Mouse (Mus musculus): ENCODE results near the gene Cby3.
A peak's percentile ranks its signal among the peaks of the same experiment; 100 is the strongest.
"Not testable (repeated sequence)": the region's sequence is repeated elsewhere in the genome, so short reads cannot be mapped to it uniquely, and the experiment has no call there.

Gene Cby3

DNA sequence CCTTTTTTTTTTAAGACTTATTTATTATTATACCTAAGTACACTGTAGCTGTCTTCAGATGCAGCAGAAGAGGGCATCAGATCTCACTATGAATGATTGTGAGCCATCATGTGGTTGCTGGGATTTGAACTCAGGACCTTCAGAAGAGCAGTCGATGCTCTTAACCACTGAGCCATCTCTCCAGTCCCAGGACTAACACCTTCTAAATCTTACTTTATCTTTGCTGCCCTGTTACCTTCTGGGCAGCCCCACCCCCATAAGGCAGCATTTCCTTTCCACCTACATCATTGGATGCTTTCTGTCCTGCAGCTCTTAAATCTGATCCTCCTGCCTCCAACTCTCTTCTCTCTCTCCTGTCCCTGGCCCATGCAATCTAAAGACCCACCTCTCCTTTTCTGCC lies 7.0 kb downstream of the Cby3 start:
- not testable (repeated sequence) for DNase-seq (ENCODE audit: low spot score in 2 of 2)

- DNase-seq (ENCODE audit: low spot score in 2 of 2): peak; percentile 67 to 78
Measured at GRCm38 (mm10) chr11:50364548-50364947, 10.3 kb downstream of the Cby3 start.

DNA sequence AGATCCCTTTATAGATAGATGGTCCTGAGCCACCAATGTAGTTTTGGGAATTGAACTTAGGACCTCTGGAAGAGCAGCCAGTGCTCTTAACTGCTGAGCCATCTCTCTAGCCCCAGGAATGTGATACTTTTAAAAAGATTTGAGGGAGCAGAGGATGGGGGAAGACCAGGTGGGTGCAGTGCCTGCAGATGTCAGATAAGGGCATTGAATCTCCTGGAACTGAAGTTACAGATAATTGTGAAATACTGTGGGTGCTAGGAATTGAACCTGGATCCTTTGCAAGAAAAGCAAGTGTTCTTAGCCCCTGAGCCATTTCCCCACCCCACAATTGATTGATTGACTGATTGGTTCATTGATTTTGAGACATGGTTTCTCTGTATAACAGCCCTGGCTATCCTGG lies 11.1 kb downstream of the Cby3 start:
- DNase-seq (ENCODE audit: low spot score in 2 of 2): no peak

GRCm38 (mm10) chr11:50367531-50367930 lies 13.3 kb downstream of the Cby3 start:
- no peak for DNase-seq (ENCODE audit: low spot score in 2 of 2)

DNA sequence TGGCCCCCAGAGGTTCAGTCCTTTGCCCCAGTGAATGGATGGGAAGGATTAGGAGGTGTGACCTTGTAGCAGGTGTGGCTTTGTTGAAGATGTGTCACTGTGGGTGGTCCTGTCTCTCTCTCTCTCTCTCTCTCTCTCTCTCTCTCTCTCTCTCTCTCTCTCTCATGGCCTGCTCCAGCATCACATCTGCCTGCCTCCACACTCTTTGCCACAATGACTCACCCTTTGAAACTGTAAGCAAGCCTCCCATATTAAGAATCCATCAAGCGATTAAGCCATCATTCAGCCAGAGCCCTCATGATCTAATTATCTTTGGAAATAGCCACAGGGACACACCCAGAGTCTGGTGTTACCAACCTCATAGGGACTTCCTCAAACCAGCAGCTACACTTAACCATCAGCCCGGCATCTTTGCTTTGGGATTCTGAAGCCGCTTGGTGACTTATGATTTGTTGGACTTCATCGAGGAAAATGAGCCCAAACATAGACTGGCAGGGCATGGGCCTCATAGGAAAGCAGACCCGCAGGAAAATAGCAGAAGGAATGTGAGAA lies 15.2 kb downstream of the Cby3 start:
- DNase-seq (ENCODE audit: low spot score in 2 of 2): no peak

DNA sequence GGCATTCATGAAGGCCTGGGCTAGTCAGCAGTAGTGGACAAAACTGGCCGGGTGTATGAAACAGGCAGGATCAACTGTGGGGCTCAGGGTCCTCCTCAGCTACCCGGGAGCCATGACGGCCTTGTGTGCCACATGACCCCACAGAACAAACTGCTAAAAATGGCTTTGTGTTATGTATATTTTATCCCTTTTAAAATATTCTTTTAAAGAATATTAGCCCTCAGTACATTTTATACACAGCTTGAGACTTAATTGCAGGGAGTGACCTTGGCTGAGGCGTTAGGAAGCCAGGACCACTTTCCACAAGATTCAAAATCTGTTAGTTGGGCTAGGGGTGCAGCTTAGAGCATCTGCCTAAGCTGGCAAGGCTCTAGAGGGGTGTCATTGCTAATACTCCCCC lies 16.7 kb downstream of the Cby3 start:
- no peak for DNase-seq (ENCODE audit: low spot score in 2 of 2)

DNA sequence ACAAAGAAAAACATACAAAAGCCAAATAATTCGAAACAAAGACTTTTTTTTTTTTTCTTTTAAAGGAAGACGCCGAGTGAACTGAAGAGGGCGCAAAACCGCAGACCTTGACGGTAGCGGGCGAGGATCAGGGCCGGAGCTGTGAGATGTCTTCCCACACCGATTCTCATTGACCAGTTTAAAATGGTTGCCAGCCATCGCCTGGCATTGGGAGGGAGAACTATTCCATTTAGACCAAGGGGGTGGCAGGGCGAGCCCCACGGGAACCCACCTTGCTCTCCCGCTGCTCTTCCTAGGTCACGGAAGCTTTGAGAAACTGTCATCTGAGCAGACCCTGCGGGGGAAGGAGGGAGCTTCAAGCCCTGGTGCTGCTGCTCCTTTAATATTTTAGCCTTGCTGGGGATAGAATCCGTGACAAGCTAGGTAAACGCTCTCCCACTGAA lies 17.2 kb downstream of the Cby3 start:
- DNase-seq (ENCODE audit: low spot score in 2 of 2): peak; percentile 58 to 75

DNA sequence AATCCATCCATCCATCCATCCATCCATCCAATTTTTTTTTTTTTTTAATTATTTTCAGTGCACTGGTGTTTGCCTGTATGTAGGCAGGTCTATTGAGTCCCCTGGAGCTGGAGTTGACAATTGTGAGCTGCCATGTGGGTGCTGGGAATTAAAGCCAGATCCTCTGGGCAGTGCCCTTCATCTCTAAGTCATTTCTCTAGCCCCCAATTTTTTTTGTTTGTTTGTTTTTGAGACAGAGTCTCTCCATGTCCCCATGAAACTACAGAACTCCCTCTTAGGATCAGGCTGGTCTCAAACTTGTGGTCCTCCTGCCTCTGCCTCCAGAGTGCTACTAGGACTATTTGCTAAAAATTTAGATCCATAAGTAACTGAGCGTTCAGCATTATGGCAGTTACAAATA lies 17.6 kb downstream of the Cby3 start:
- no peak for DNase-seq (ENCODE audit: low spot score in 2 of 2)

GRCm38 (mm10) chr11:50373086-50373485 lies 18.8 kb downstream of the Cby3 start:
- no peak for DNase-seq (ENCODE audit: low spot score in 2 of 2)

DNA sequence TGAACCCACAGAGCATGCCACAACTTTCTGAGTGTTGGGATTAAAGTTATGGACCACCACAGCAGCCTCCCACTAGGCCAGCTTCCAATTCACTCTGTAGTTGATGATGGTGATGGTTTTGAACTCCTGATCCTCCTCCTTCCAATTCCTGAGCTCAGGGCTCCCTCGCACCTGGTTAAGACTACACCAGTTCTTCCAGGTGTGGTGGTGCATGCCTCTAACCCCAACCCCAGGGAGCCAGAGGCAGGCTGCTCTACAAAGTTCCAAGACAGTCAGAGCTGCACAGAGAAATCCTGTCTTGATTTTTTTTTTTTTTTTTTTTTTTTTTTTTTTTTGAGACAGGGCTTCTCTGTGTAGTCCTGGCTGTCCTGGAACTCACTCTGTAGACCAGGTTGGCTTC lies 19.4 kb downstream of the Cby3 start:
- DNase-seq (ENCODE audit: low spot score in 2 of 2): no peak

GRCm38 (mm10) chr11:50374286-50375015 lies 20.2 kb downstream of the Cby3 start:
- no peak for DNase-seq (ENCODE audit: low spot score in 2 of 2)

GRCm38 (mm10) chr11:50375421-50375820 lies 21.2 kb downstream of the Cby3 start:
- DNase-seq (ENCODE audit: low spot score in 2 of 2): no peak

DNA sequence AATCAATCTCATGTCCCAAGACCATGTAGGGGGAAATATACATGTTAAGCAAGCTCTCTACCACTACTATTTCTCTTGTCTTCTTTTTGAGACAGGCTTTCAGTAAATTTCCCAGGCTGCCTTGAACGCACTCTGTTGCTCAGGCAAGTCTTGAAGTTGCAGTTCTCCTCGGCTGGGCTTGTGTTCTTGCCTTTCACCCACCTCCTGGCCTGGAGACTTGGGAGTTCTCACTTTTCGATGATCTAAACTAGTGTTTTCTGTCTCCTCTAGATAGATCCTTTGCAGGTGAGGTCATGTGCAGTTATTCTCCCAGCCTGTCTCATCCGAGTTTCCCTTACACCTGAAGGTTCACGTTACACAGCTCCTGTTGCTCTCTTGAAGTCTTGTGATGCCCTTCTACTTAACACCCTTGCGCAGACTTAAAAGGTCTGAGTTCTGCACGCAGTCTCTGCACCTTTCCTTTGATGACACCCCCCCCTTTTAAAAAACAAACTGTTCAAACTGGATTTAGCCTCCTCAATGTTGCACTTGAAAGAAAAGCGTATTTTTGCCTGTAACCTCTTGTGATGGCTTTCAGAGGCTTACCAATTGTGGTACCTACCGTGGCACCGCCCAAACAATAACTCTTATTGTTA lies 22.0 kb downstream of the Cby3 start:
- DNase-seq (ENCODE audit: low spot score in 2 of 2): no peak

- peak; percentile 97 for DNase-seq (ENCODE audit: low spot score in 2 of 2)
Measured at GRCm38 (mm10) chr11:50376911-50377891, 22.9 kb downstream of the Cby3 start, which contains the start of gene Hnrnph1. TSS of gene Hnrnph1 (plus strand) at chr11:50376990.

DNA sequence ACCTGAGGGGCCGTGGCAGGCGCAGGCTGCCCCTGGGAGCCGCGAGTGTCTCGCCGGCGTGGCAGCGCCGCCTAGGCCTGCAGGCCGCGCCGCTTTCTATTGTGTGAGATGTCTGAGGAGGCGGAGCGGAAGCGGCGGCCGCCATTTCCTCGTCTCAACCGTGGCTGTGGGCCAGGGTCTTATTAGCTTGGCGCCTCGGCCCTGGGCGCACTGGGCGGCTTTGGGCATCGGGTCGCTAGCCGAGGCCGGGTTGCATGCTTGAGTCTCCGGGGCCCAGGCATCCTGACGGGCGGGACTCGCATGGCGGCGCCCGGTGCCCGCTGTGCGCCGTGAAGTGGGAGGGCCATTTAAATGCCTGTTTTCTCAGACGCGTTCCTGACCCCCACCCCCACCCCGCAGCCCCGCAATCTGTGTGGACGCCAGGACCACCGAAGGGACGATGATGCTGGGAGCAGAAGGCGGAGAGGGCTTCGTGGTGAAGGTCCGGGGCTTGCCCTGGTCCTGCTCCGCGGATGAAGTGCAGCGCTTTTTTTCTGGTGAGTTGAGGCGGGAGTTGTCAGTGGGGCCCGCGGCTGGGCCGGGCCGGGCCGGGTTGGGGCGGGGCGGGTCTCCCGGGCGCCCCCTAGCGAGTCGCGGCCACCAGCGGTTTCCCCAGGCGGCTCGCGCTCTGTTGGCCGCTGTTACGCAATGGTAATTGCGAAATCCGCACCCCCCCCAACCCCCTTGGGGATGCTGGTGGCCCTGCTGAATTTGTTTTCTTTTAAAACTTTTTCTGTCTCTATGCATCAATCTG lies 23.8 kb downstream of the Cby3 start:
- DNase-seq (ENCODE audit: low spot score in 2 of 2): peak; percentile 81 to 83

- DNase-seq (ENCODE audit: low spot score in 2 of 2): no peak
Measured at GRCm38 (mm10) chr11:50379023-50379752, 24.9 kb downstream of the Cby3 start.

GRCm38 (mm10) chr11:50381311-50381710 lies 27.0 kb downstream of the Cby3 start:
- no peak for DNase-seq (ENCODE audit: low spot score in 2 of 2)

GRCm38 (mm10) chr11:50387167-50387679 lies 33.0 kb downstream of the Cby3 start:
- DNase-seq (ENCODE audit: low spot score in 2 of 2): no peak

- no peak for DNase-seq (ENCODE audit: low spot score in 2 of 2)
Measured at GRCm38 (mm10) chr11:50387697-50388096, 33.4 kb downstream of the Cby3 start.

Measured in spleen, postnatal 36 days (tissue).